ENCODE assay signal across 11 mouse cellular contexts in genomic region chr14:68198802-68199201, GRCm38 (mm10).
A peak's percentile ranks its signal among the peaks of the same experiment; 100 is the strongest.
DNase-seq lines count a peak whose midpoint lies in the region; ATAC-seq lines count a peak whose summit lies in the region.
"Had no signal": no experiment of that assay in that cellular context is flagged by ENCODE, and none has a peak within 500 bp of the region (broad histone marks: within the 10 kb centered on the region; RNA-seq: fewer than 3 reads in every experiment).

No protein-coding gene starts in this region.

- ATAC-seq in hindbrain, embryonic 14.5 days (ENCODE audit: low FRiP score) = no peak

- peaks cover 21% of the 10 kb centered on the region for H3K4me1 ChIP-seq in heart, embryonic 10.5 days
- peaks cover 32% of the 10 kb centered on the region for H3K4me1 ChIP-seq in hindbrain, embryonic 14.5 days (replicated peaks; ENCODE audit: control insufficient read depth, insufficient read depth, low read length)
- H3K4me1 ChIP-seq: liver, embryonic 13.5 days had no signal

- WGBS in heart, embryonic 10.5 days = 10% methylated on average over 8 of the region's 8 CpGs
- WGBS in hindbrain, embryonic 14.5 days = 4% methylated on average over 8 of the region's 8 CpGs

- H3K36me3 ChIP-seq in heart, embryonic 10.5 days = no peaks in the 10 kb centered on the region
- no peaks in the 10 kb centered on the region for H3K36me3 ChIP-seq in hindbrain, embryonic 14.5 days (replicated peaks; ENCODE audit: control insufficient read depth, insufficient read depth)
- H3K36me3 ChIP-seq: embryonic facial prominence, embryonic 15.5 days; liver, embryonic 13.5 days had no signal

- no peaks in the 10 kb centered on the region for H3K9me3 ChIP-seq in heart, embryonic 10.5 days
- H3K9me3 ChIP-seq in hindbrain, embryonic 14.5 days (ENCODE audit: control insufficient read depth, low read length) = no peaks in the 10 kb centered on the region
- H3K9me3 ChIP-seq: embryonic facial prominence, embryonic 15.5 days; liver, embryonic 13.5 days had no signal

- DNase-seq in heart, embryonic 10.5 days (ENCODE audit: low spot score) = no peak
- DNase-seq in heart, adult 8-10 months (ENCODE audit: low spot score) = no peak
- DNase-seq in ES-CJ7 (ENCODE audit: low read depth, low spot score) = peak; percentile 23
- DNase-seq in embryo, embryonic 11 days = peak; percentile 37
- no peak for DNase-seq in hindbrain, embryonic 14.5 days (ENCODE audit: low spot score)
- DNase-seq in layer of hippocampus, adult 9-11 months = no peak
- no peak for DNase-seq in right cerebral cortex, postnatal 14 days
- DNase-seq in c-Kit-positive CD71-positive TER-119-positive erythroid progenitor cells, embryonic 14.5 days (ENCODE audit: low spot score) = no peak
- DNase-seq: liver, embryonic 13.5 days; right cerebral cortex, postnatal 25 days had no signal

- H3K4me2 ChIP-seq in hindbrain, embryonic 14.5 days (replicated peaks) = peak overlapping the region; percentile 32
- H3K4me2 ChIP-seq: embryonic facial prominence, embryonic 15.5 days; liver, embryonic 13.5 days had no signal

- H3K4me3 ChIP-seq in heart, embryonic 10.5 days = peak overlapping the region; percentile 3; the same call in 1 of the 2 replicates
- H3K4me3 ChIP-seq in hindbrain, embryonic 14.5 days (replicated peaks; ENCODE audit: low read length) = no peak overlapping the region
- H3K4me3 ChIP-seq: embryonic facial prominence, embryonic 15.5 days; liver, embryonic 13.5 days had no signal

- H3K27me3 ChIP-seq in heart, embryonic 10.5 days (ENCODE audit: insufficient read depth, poor library complexity, severe bottlenecking) = 0 out of 2 replicates have a peak, but pooled peaks cover 9% of the 10 kb centered on the region
- H3K27me3 ChIP-seq in hindbrain, embryonic 14.5 days (ENCODE audit: control insufficient read depth, insufficient read depth, low read length) = no peaks in the 10 kb centered on the region
- H3K27me3 ChIP-seq: embryonic facial prominence, embryonic 15.5 days; liver, embryonic 13.5 days had no signal

- 0 out of 2 replicates have a peak overlapping the region, but pooled peaks have one; percentile 44 for H3K9ac ChIP-seq in hindbrain, embryonic 14.5 days
- H3K9ac ChIP-seq: embryonic facial prominence, embryonic 15.5 days; liver, embryonic 13.5 days had no signal

- H3K27ac ChIP-seq in heart, embryonic 10.5 days = no peak overlapping the region
- H3K27ac ChIP-seq in hindbrain, embryonic 14.5 days = peak overlapping the region; percentile 57
- H3K27ac ChIP-seq: embryonic facial prominence, embryonic 15.5 days; liver, embryonic 13.5 days had no signal

Comparison
In these comparisons a context has a peak if more than half of its experiments do, and no peak if none do; other contexts are left out.
1. DNase-seq: peak in ES-CJ7 (single experiment) and embryo, embryonic 11 days (single experiment); none in heart, embryonic 10.5 days (single experiment), heart, adult 8-10 months (single experiment), hindbrain, embryonic 14.5 days (single experiment), layer of hippocampus, adult 9-11 months (single experiment), right cerebral cortex, postnatal 14 days (single experiment) and c-Kit-positive CD71-positive TER-119-positive erythroid progenitor cells, embryonic 14.5 days (single experiment).